Mouse (Mus musculus): Measurements from ENCODE around the gene Ache.

Ache gene

GRCm38 (mm10) chr5:137335066-137335465, 47.7 kb downstream of the Ache start:
- DNase-seq, result no peak

- peak in 1 of 2 experiments; percentile 31 for DNase-seq
Measured at GRCm38 (mm10) chr5:137337190-137337589, 49.9 kb downstream of the Ache start.

GRCm38 (mm10) chr5:137338256-137338655, 50.9 kb downstream of the Ache start:
- DNase-seq, result peak; percentile 96 to 97

GRCm38 (mm10) chr5:137338663-137339289, 51.5 kb downstream of the Ache start:
- peak; percentile 76 to 79 for DNase-seq

- DNase-seq, result peak; percentile 76 to 82
Measured at GRCm38 (mm10) chr5:137339290-137339979, 52.1 kb downstream of the Ache start.

GRCm38 (mm10) chr5:137340222-137340621, 52.9 kb downstream of the Ache start:
- no peak for DNase-seq

GRCm38 (mm10) chr5:137342407-137343012, 55.2 kb downstream of the Ache start:
- DNase-seq, result no peak

GRCm38 (mm10) chr5:137343412-137343811, 56.1 kb downstream of the Ache start:
- DNase-seq, result no peak

GRCm38 (mm10) chr5:137343869-137344268, 56.5 kb downstream of the Ache start:
- DNase-seq, result no peak

Measured in kidney, postnatal 36 days (tissue).